Mouse (Mus musculus) heart, postnatal 4 days (tissue): ENCODE measurements around the gene Mapk9. TPM values are rescaled to one million over a fixed set of nuclear protein-coding genes. Genes with fewer than 3 reads are reported as not detected.
"Not testable (repeated sequence)": the region's sequence is repeated elsewhere in the genome, so short reads cannot be mapped to it uniquely, and the experiment has no call there.

ENCODE experiments used
- DNase-seq: peaks from one replicate; pipeline ENCODE4 v3.0.0; 2021
- total RNA-seq, 2 experiments: library from RNA; stranded (reverse); gene quantifications; 2 replicates each; pipeline ENCODE4 v1.2.3; 2021

The Mapk9 gene
- total RNA-seq: 10 to 100 TPM; 51.4 to 53.6 TPM

GRCm38 (mm10) chr11:49846401-49847070, at the start of gene Mapk9:
Gene Mapk9, plus strand, starts transcription at chr11:49846751.
- peak; percentile 98 for DNase-seq

GRCm38 (mm10) chr11:49798931-49799330, 47.6 kb upstream of the Mapk9 start:
- no peak for DNase-seq

- peak; percentile 24 for DNase-seq
Measured at GRCm38 (mm10) chr11:49801516-49801915, 45.0 kb upstream of the Mapk9 start.

- no peak for DNase-seq
Measured at GRCm38 (mm10) chr11:49803801-49804200, 42.8 kb upstream of the Mapk9 start.

- DNase-seq: no peak
Measured at GRCm38 (mm10) chr11:49806218-49806617, 40.3 kb upstream of the Mapk9 start.

- DNase-seq: no peak
Measured at GRCm38 (mm10) chr11:49808946-49809345, 37.6 kb upstream of the Mapk9 start.

GRCm38 (mm10) chr11:49810696-49811095, 35.9 kb upstream of the Mapk9 start:
- DNase-seq: not testable (repeated sequence)

GRCm38 (mm10) chr11:49811099-49811541, 35.4 kb upstream of the Mapk9 start:
- DNase-seq: peak; percentile 36

- DNase-seq: no peak
Measured at GRCm38 (mm10) chr11:49811879-49812278, 34.7 kb upstream of the Mapk9 start.

GRCm38 (mm10) chr11:49818869-49819566, 27.5 kb upstream of the Mapk9 start:
- no peak for DNase-seq

- DNase-seq: no peak
Measured at GRCm38 (mm10) chr11:49819676-49820075, 26.9 kb upstream of the Mapk9 start.

- no peak for DNase-seq
Measured at GRCm38 (mm10) chr11:49820928-49821327, 25.6 kb upstream of the Mapk9 start.

- DNase-seq: no peak
Measured at GRCm38 (mm10) chr11:49821546-49821945, 25.0 kb upstream of the Mapk9 start.

GRCm38 (mm10) chr11:49822337-49822736, 24.2 kb upstream of the Mapk9 start:
- no peak for DNase-seq

GRCm38 (mm10) chr11:49824896-49825295, 21.7 kb upstream of the Mapk9 start:
- DNase-seq: peak; percentile 84

- DNase-seq: no peak
Measured at GRCm38 (mm10) chr11:49827243-49827642, 19.3 kb upstream of the Mapk9 start.

- no peak for DNase-seq
Measured at GRCm38 (mm10) chr11:49829176-49829745, 17.3 kb upstream of the Mapk9 start.

- DNase-seq: no peak
Measured at GRCm38 (mm10) chr11:49831980-49832379, 14.6 kb upstream of the Mapk9 start.

- DNase-seq: no peak
Measured at GRCm38 (mm10) chr11:49832962-49833361, 13.6 kb upstream of the Mapk9 start.

GRCm38 (mm10) chr11:49834248-49834647, 12.3 kb upstream of the Mapk9 start:
- no peak for DNase-seq

- DNase-seq: peak; percentile 1
Measured at GRCm38 (mm10) chr11:49835257-49835956, 11.1 kb upstream of the Mapk9 start.

GRCm38 (mm10) chr11:49837717-49838407, 8.7 kb upstream of the Mapk9 start:
- peak; percentile 7 for DNase-seq
